Mouse (Mus musculus) stomach, postnatal 0 days (tissue): Measurements from ENCODE around the gene Castor1. TPM values are rescaled to one million over a fixed set of nuclear protein-coding genes. Genes with fewer than 3 reads are reported as not detected.

ENCODE experiments used
- ATAC-seq: fragments of 200-750 bp; cut with Nextera tagmentation; 2 replicates; pipeline ENCODE4 v1.8.0; 2017; ENCODE audit not compliant: low FRiP score, low TSS enrichment
- DNase-seq: peaks from one replicate; pipeline ENCODE4 v3.0.0-alpha.2; 2016; ENCODE audit warnings: low spot score
- H3K27ac ChIP-seq: fragments of 300-500 bp; sonication (generic); replicated peaks from 2 replicates; pipeline ENCODE4 v1.5.1; 2014; ENCODE audit warnings: mild to moderate bottlenecking, control low read depth
- H3K27me3 ChIP-seq: fragments of 300-500 bp; sonication (generic); 2 replicates; pipeline ENCODE4 v1.6.1; 2014; ENCODE audit warnings: low read length; ENCODE audit not compliant: control insufficient read depth, insufficient read depth
- H3K36me3 ChIP-seq: fragments of 300-500 bp; sonication (generic); 2 replicates; pipeline ENCODE4 v1.6.1; 2014; ENCODE audit warnings: low read length, mixed read lengths; ENCODE audit not compliant: control insufficient read depth, insufficient read depth
- H3K4me1 ChIP-seq: fragments of 300-500 bp; sonication (generic); replicated peaks from 2 replicates; pipeline ENCODE4 v1.6.1; 2014; ENCODE audit warnings: antibody characterized with exemption; ENCODE audit not compliant: control insufficient read depth, insufficient read depth
- H3K4me2 ChIP-seq: fragments of 300-500 bp; sonication (generic); replicated peaks from 2 replicates; pipeline ENCODE4 v1.6.1; 2014; ENCODE audit warnings: low read depth, mild to moderate bottlenecking, control low read depth, moderate library complexity
- H3K4me3 ChIP-seq: fragments of 300-500 bp; sonication (generic); 2 replicates; pipeline ENCODE4 v1.5.1; 2014; ENCODE audit warnings: low read depth, low read length, control low read depth
- H3K9ac ChIP-seq: fragments of 300-500 bp; sonication (generic); 2 replicates; pipeline ENCODE4 v1.6.1; 2014; ENCODE audit warnings: mild to moderate bottlenecking, low read length, control low read depth, mixed read lengths
- H3K9me3 ChIP-seq: fragments of 300-500 bp; sonication (generic); 2 replicates; pipeline ENCODE4 v1.6.1; 2016; ENCODE audit warnings: low read length; ENCODE audit not compliant: control insufficient read depth
- CTCF ChIP-seq: IDR thresholded peaks from 2 replicates; pipeline ENCODE4 v1.5.1; 2016; ENCODE audit warnings: antibody characterized with exemption, low read depth, mild to moderate bottlenecking, moderate library complexity
- EP300 ChIP-seq: optimal IDR thresholded peaks from 2 replicates; pipeline ENCODE3; 2016; ENCODE audit warnings: antibody characterized with exemption
- WGBS: fragments of 180-500 bp; shearing (Covaris S2); extraction: QIAGEN DNeasy Blood & Tissue Kit; methylation state at CpG from one replicate; pipeline ENCODE4 v1.1.7; 2014; 5-methylcytosine and 5-hydroxymethylcytosine counted together
- polyA plus RNA-seq: library from polyadenylated mRNA; unstranded; fragments of >200 nt; fragmentation: Nextera tagmentation; extraction: Ambion mirVana; gene quantifications from 2 replicates; pipeline ENCODE4 v1.2.1, GENCODE M21; 2015

The Castor1 gene
- polyA plus RNA-seq, 1 experiment from 2014 or later = 9.6 TPM

DNA sequence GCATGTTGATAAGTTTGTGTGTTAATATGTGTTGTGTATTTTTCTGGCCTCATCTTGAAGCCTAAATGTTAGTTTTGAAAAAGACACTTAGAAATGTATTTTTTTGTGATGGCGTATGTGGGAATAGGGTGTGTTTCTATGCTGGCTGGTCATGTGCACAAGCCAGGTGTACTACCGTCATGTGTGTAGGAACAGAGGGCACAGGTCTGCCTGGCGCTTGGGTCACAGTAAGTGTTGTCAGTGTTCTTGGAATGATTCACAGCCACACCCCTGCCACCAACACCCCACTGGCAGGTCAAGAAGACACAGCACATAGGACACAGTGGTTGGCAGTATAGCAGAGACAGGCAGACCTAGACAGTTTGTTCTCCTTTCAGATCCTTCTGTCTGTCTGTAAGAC lies 31.1 kb downstream of the Castor1 start:
- Histone ChIP-seq H3K27me3 (no peaks in the 10 kb centered on the region), H3K9ac (no peak overlapping the region), H3K36me3 (no peaks in the 10 kb centered on the region), H3K4me1 (no peaks in the 10 kb centered on the region), H3K27ac (no peak overlapping the region), H3K4me2 (no peak overlapping the region), H3K4me3 (no peak overlapping the region), H3K9me3 (no peaks in the 10 kb centered on the region)
- 80% methylated on average over 3 of the region's 3 CpGs for WGBS
- ATAC-seq (peak; percentile 68; the same call in 1 of the 2 replicates), DNase-seq (no peak)
- TF ChIP-seq EP300 = no peak
- no peak for TF ChIP-seq CTCF

GRCm38 (mm10) chr11:4250290-4250689 lies 32.3 kb downstream of the Castor1 start:
- TF ChIP-seq EP300 (no peak), CTCF (no peak)
- Histone ChIP-seq H3K27me3 (no peaks in the 10 kb centered on the region), H3K4me3 (no peak overlapping the region), H3K4me2 (no peak overlapping the region), H3K36me3 (no peaks in the 10 kb centered on the region), H3K27ac (no peak overlapping the region), H3K9ac (no peak overlapping the region), H3K4me1 (no peaks in the 10 kb centered on the region), H3K9me3 (no peaks in the 10 kb centered on the region)
- WGBS = 72% methylated on average over 7 of the region's 7 CpGs
- DNase-seq = no peak
- ATAC-seq = no peak

DNA sequence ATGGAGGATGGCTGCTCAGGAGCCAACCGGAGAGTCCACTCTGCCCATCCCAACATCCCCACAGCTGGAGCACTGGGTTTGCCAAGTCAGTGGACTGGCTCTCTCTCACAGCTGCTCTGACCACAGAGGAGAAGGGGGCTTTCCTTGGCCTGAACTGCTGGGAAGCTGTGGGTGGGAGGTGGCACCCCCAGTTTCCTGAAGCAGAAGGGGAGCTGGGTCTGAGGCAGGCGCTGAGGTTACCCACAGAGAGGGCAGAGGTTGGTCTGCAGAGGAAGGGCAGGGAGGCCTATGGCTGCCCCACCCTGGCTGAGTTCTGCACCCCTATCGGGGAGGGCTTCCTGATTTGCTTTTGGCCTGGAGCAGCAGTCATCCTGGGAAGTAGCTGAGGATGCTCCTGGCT lies 33.4 kb downstream of the Castor1 start:
- Histone ChIP-seq H3K4me3 (no peak overlapping the region), H3K36me3 (no peaks in the 10 kb centered on the region), H3K9ac (no peak overlapping the region), H3K27me3 (no peaks in the 10 kb centered on the region), H3K27ac (no peak overlapping the region), H3K9me3 (no peaks in the 10 kb centered on the region), H3K4me2 (no peak overlapping the region), H3K4me1 (no peaks in the 10 kb centered on the region)
- 0 out of 2 replicates have a peak, but pooled peaks have one; percentile 4 for ATAC-seq
- no peak for DNase-seq
- TF ChIP-seq EP300 (no peak), CTCF (no peak)
- 72% methylated on average over 3 of the region's 3 CpGs for WGBS

DNA sequence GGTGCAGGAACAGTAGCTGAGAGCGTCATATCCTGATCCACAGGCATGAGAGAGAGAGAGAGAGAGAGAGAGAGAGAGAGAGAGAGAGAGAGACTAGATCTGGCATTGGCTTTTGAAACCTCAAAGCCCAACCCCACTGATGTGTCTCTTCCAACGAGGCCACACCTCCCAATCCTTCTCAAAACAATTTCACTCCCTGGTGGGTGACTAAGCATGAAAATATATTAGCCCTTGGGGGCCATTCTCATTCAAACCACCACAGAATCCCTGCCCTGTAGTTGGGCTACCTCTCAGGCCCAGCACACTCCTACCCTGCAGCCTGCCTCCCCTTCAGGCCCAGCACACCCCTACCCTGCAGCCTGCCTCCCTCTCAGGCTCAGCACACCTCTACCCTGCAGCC lies 34.9 kb downstream of the Castor1 start:
- Histone ChIP-seq H3K27ac (no peak overlapping the region), H3K9me3 (no peaks in the 10 kb centered on the region), H3K4me3 (no peak overlapping the region), H3K27me3 (no peaks in the 10 kb centered on the region), H3K4me2 (no peak overlapping the region), H3K36me3 (no peaks in the 10 kb centered on the region), H3K9ac (no peak overlapping the region), H3K4me1 (no peaks in the 10 kb centered on the region)
- 63% methylated on average over 2 of the region's 2 CpGs for WGBS
- ATAC-seq (no peak), DNase-seq (no peak)
- TF ChIP-seq EP300 (no peak), CTCF (no peak)

- peak; percentile 31 for DNase-seq
- WGBS = 53% methylated on average over 11 of the region's 11 CpGs
Measured at GRCm38 (mm10) chr11:4256846-4257607, 39.0 kb downstream of the Castor1 start, which contains the start of gene Lif. Lif (plus strand) TSS chr11:4257557.

GRCm38 (mm10) chr11:4257756-4258155 lies 39.7 kb downstream of the Castor1 start:
- Histone ChIP-seq H3K4me3 (no peak overlapping the region), H3K4me2 (no peak overlapping the region), H3K9me3 (no peaks in the 10 kb centered on the region), H3K27ac (no peak overlapping the region), H3K4me1 (peaks cover 9% of the 10 kb centered on the region), H3K36me3 (no peaks in the 10 kb centered on the region), H3K27me3 (no peaks in the 10 kb centered on the region), H3K9ac (no peak overlapping the region)
- no peak for ATAC-seq
- WGBS = 49% methylated on average over 5 of the region's 5 CpGs
- DNase-seq = no peak
- no peak for TF ChIP-seq CTCF
- no peak for TF ChIP-seq EP300

More at GRCm38 (mm10) chr11:4256846-4257607, 39.0 kb downstream of the Castor1 start, which contains the start of gene Lif:
- Histone ChIP-seq H3K9ac (no peak within 1 kb of the TSS), H3K4me1 (peaks cover 9% of the 10 kb centered on the region), H3K36me3 (no peaks in the 10 kb centered on the region), H3K27ac (no peak within 1 kb of the TSS), H3K9me3 (no peaks in the 10 kb centered on the region), H3K4me2 (no peak within 1 kb of the TSS), H3K4me3 (no peak within 1 kb of the TSS), H3K27me3 (no peaks in the 10 kb centered on the region)
- TF ChIP-seq EP300 = no peak
- TF ChIP-seq CTCF = no peak
- ATAC-seq = peak; percentile 45; the same call in 1 of the 2 replicates
